In the genomic region with DNA sequence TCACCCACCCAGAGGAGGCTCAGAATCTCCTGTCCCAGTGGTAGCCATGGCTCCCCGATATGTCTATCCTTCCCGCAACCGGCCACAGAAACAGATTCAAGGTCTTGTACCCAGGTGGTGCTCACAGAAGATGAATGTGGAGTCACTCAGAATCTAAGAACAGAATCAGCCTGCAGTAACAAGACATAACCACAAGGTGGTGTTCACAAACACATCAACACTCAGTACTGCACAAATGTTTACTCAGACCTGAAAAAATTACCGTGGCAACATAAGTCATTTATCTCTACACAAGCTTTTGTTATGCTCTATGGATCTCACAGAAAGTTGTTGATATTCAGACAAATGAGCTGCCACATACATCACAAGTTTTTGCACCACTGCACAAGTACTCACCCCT, we compare ENCODE assay signal across 18 mouse cellular contexts. TPM values are rescaled to one million over a fixed set of nuclear protein-coding genes. Genes with fewer than 3 reads are reported as not detected.
DNase-seq lines count a peak whose midpoint lies in the region; ATAC-seq and TF ChIP-seq lines count a peak whose summit lies in the region.
"Not testable (repeated sequence)": the region's sequence is repeated elsewhere in the genome, so short reads cannot be mapped to it uniquely, and the experiment has no call there.
"Had no signal": no experiment of that assay in that cellular context is flagged by ENCODE, and none has a peak within 500 bp of the region (broad histone marks: within the 10 kb centered on the region; RNA-seq: fewer than 3 reads in every experiment).

No protein-coding gene starts in this region.

- not testable (repeated sequence) for H3K9ac ChIP-seq in heart, adult 2 months (ENCODE audit: low read depth, low read length); liver, embryonic 14.5 days (replicated peaks); midbrain, embryonic 14.5 days (replicated peaks; ENCODE audit: low read length)

- intact Hi-C loops in heart, adult 2 months (cut with DNase I), result loop anchor here (2.0 kb wide), 1 partner anchor 70 kb away; no protein-coding TSS in a partner anchor

- peak; percentile 69 for TF ChIP-seq CTCF in heart, adult 2 months (IDR thresholded peaks at IDR 0.05)
- TF ChIP-seq CTCF in kidney, adult 2 months (conservative IDR thresholded peaks at IDR 0.05; ENCODE audit: insufficient read depth, insufficient read length, low read depth, low read length), result 0 out of 2 replicates have a peak, but pooled peaks have one; percentile 3
- peak; percentile 31; the same call in 1 of the 2 replicates for TF ChIP-seq CTCF in liver, embryonic 14.5 days (IDR thresholded peaks at IDR 0.05; ENCODE audit: low read depth)

- WGBS in heart, adult 2 months, result 71% methylated on average over 4 of the region's 4 CpGs
- 69% methylated on average over 4 of the region's 4 CpGs for WGBS in kidney, adult 2 months
- 52% methylated on average over 4 of the region's 4 CpGs for WGBS in liver, embryonic 14.5 days (ENCODE audit: insufficient replicate concordance)
- WGBS in midbrain, embryonic 14.5 days, result 77% methylated on average over 4 of the region's 4 CpGs

- not testable (repeated sequence) for H3K79me2 ChIP-seq in heart, adult 2 months (replicated peaks; ENCODE audit: control insufficient read depth, insufficient read depth, low read length)

- not testable (repeated sequence) for H3K9me3 ChIP-seq in liver, embryonic 14.5 days (ENCODE audit: control insufficient read depth, low read length); midbrain, embryonic 14.5 days (ENCODE audit: control insufficient read depth, low read length)

- TF ChIP-seq EP300 in heart, adult 2 months (IDR thresholded peaks at IDR 0.05; ENCODE audit: insufficient read depth, low read depth, low read length); liver, embryonic 14.5 days (IDR thresholded peaks at IDR 0.05; ENCODE audit: low read depth): not testable (repeated sequence)

- not testable (repeated sequence) for ATAC-seq in liver, embryonic 14.5 days (ENCODE audit: insufficient read depth); midbrain, embryonic 14.5 days (ENCODE audit: low FRiP score, low TSS enrichment)

- not testable (repeated sequence) for H3K36me3 ChIP-seq in heart, adult 2 months (ENCODE audit: control insufficient read depth, insufficient read depth, low read length); kidney, adult 2 months (ENCODE audit: control insufficient read depth, insufficient read depth, low read length); liver, embryonic 14.5 days (replicated peaks; ENCODE audit: control insufficient read depth, insufficient read depth, low read depth); midbrain, embryonic 14.5 days (ENCODE audit: control insufficient read depth, insufficient read depth, low read length)

- H3K4me2 ChIP-seq in liver, embryonic 14.5 days (ENCODE audit: low read depth); midbrain, embryonic 14.5 days (ENCODE audit: low read length): not testable (repeated sequence)

- not testable (repeated sequence) for H3K4me1 ChIP-seq in heart, adult 2 months (ENCODE audit: control insufficient read depth, insufficient read depth, low read length); kidney, adult 2 months (ENCODE audit: control insufficient read depth, insufficient read depth, low read length); liver, embryonic 14.5 days (replicated peaks; ENCODE audit: control insufficient read depth in 2 of 2, insufficient read depth in 2 of 2, low read length in 1 of 2); midbrain, embryonic 14.5 days (ENCODE audit: control insufficient read depth, insufficient read depth, low read length)

- DNase-seq in 3T3-L1 (ENCODE audit: low read depth, low spot score), result peak; percentile 51
- peak; percentile 16 for DNase-seq in NIH3T3 (ENCODE audit: low read depth)
- DNase-seq in embryo, embryonic 11 days, result peak; percentile 3
- DNase-seq in heart, adult 2 months; liver, embryonic 14.5 days (ENCODE audit: low read depth in 3 of 3, low spot score in 3 of 3): not testable (repeated sequence)
- DNase-seq in kidney, adult 2 months, result peak; percentile 8
- DNase-seq in midbrain, embryonic 14.5 days, result peak; percentile 34
- peak; percentile 34 for DNase-seq in testis, postnatal 10 days (ENCODE audit: low spot score)

- not testable (repeated sequence) for H3K4me3 ChIP-seq in heart, adult 2 months; kidney, adult 2 months (ENCODE audit: insufficient read depth, low read depth, low read length); liver, embryonic 14.5 days (ENCODE audit: insufficient read depth in 1 of 2, low read depth in 2 of 2, low read length in 2 of 2); midbrain, embryonic 14.5 days (replicated peaks; ENCODE audit: low read depth, low read length)

- not testable (repeated sequence) for H3K27ac ChIP-seq in heart, adult 2 months; kidney, adult 2 months (ENCODE audit: insufficient read depth, low read depth, low read length); liver, embryonic 14.5 days; midbrain, embryonic 14.5 days (replicated peaks; ENCODE audit: low read depth, low read length)

- not testable (repeated sequence) for H3K27me3 ChIP-seq in heart, adult 2 months (ENCODE audit: control insufficient read depth, insufficient read depth, low read length); kidney, adult 2 months (replicated peaks; ENCODE audit: control insufficient read depth, insufficient read depth, low read length); liver, embryonic 14.5 days (ENCODE audit: control insufficient read depth, insufficient read depth, low read length); midbrain, embryonic 14.5 days (ENCODE audit: control insufficient read depth, insufficient read depth, low read length)

- TF ChIP-seq POLR2A in heart, adult 2 months (IDR thresholded peaks at IDR 0.05; ENCODE audit: insufficient read depth, low read depth, low read length); kidney, adult 2 months (IDR thresholded peaks at IDR 0.05; ENCODE audit: low read depth, low read length): not testable (repeated sequence)

RNA-seq across cellular contexts. Expression of a gene that starts 7.6 kb away (rescaled TPM):
- total RNA-seq in heart, adult 2 months (2021), result not detected
- not detected in 2 replicates for polyA plus RNA-seq in heart, adult 2 months (2012; rRNA removed)
- polyA plus RNA-seq in kidney, adult 2 months (2012; rRNA removed), result 0.19 TPM in 1 of 2 replicates, not detected in the other
- polyA plus RNA-seq in liver, embryonic 14.5 days (2012; rRNA removed), result 0.01 and 0.04 TPM in 2 replicates
- 0.05 TPM in 1 of 2 replicates, not detected in the other for polyA plus RNA-seq in liver, embryonic 14.5 days (2014; fragmentation: Nextera tagmentation; extraction: Ambion mirVana)
- polyA plus RNA-seq in midbrain, embryonic 14.5 days (2014; fragmentation: Nextera tagmentation; extraction: Ambion mirVana), result not detected in 2 replicates
- total RNA-seq: adrenal gland, adult 2 months; gastrocnemius, postnatal 10 days; heart, postnatal 10 days; layer of hippocampus, postnatal 10 days; left cerebral cortex, postnatal 10 days had no signal
- polyA plus RNA-seq: adrenal gland, adult 2 months; embryonic facial prominence, embryonic 13.5 days; hindbrain, embryonic 13.5 days; limb, embryonic 13.5 days; midbrain, embryonic 15.5 days; stomach, embryonic 15.5 days had no signal

RNA-seq across cellular contexts. Expression of a gene that starts 24.3 kb away (rescaled TPM):
- total RNA-seq in heart, adult 2 months (2021), result not detected
- polyA plus RNA-seq in heart, adult 2 months (2012; rRNA removed), result not detected in 2 replicates
- polyA plus RNA-seq in kidney, adult 2 months (2012; rRNA removed), result not detected in 2 replicates
- polyA plus RNA-seq in liver, embryonic 14.5 days (2012; rRNA removed), result not detected in 2 replicates
- polyA plus RNA-seq in liver, embryonic 14.5 days (2014; fragmentation: Nextera tagmentation; extraction: Ambion mirVana), result not detected in 2 replicates
- not detected in 2 replicates for polyA plus RNA-seq in midbrain, embryonic 14.5 days (2014; fragmentation: Nextera tagmentation; extraction: Ambion mirVana)
- total RNA-seq: adrenal gland, adult 2 months; gastrocnemius, postnatal 10 days; heart, postnatal 10 days; layer of hippocampus, postnatal 10 days; left cerebral cortex, postnatal 10 days had no signal
- polyA plus RNA-seq: adrenal gland, adult 2 months; embryonic facial prominence, embryonic 13.5 days; hindbrain, embryonic 13.5 days; limb, embryonic 13.5 days; midbrain, embryonic 15.5 days; stomach, embryonic 15.5 days had no signal

RNA-seq across cellular contexts. Expression of a gene that starts 53.8 kb away (rescaled TPM):
- total RNA-seq in heart, adult 2 months (2021), result not detected
- not detected in 2 replicates for polyA plus RNA-seq in heart, adult 2 months (2012; rRNA removed)
- polyA plus RNA-seq in kidney, adult 2 months (2012; rRNA removed), result not detected in 2 replicates
- polyA plus RNA-seq in liver, embryonic 14.5 days (2012; rRNA removed), result 0.02 TPM in 1 of 2 replicates, not detected in the other
- polyA plus RNA-seq in liver, embryonic 14.5 days (2014; fragmentation: Nextera tagmentation; extraction: Ambion mirVana), result not detected in 2 replicates
- not detected in 2 replicates for polyA plus RNA-seq in midbrain, embryonic 14.5 days (2014; fragmentation: Nextera tagmentation; extraction: Ambion mirVana)
- total RNA-seq: adrenal gland, adult 2 months; gastrocnemius, postnatal 10 days; heart, postnatal 10 days; layer of hippocampus, postnatal 10 days; left cerebral cortex, postnatal 10 days had no signal
- polyA plus RNA-seq: adrenal gland, adult 2 months; embryonic facial prominence, embryonic 13.5 days; hindbrain, embryonic 13.5 days; limb, embryonic 13.5 days; midbrain, embryonic 15.5 days; stomach, embryonic 15.5 days had no signal

Comparison
In these comparisons a context has a peak if more than half of its experiments do, and no peak if none do; other contexts are left out.
1. CTCF ChIP-seq: peak in every context shown above with its lines; median percentile 69 in heart, adult 2 months; 31 in liver, embryonic 14.5 days; 3 in kidney, adult 2 months.